Mouse (Mus musculus) layer of hippocampus, adult 8-10 months (tissue): ENCODE data around the gene Mars. TPM values are rescaled to one million over a fixed set of nuclear protein-coding genes. Genes with fewer than 3 reads are reported as not detected.

ENCODE experiments used
- DNase-seq, 2 experiments: peaks; one replicate each; pipeline ENCODE4 v3.0.0; 2022; ENCODE audit warnings: low spot score in 2 of 2
- total RNA-seq, 4 experiments: library from RNA; stranded (reverse); gene quantifications; 2 replicates each; pipeline ENCODE4 v1.2.4; 2022

The Mars gene
- total RNA-seq, 4 experiments from 2014 or later, result 56.7 to 65.8 (median 63.9) TPM

GRCm38 (mm10) chr10:127262548-127263398 is 48.8 kb downstream of the Mars start, which contains the start of gene Kif5a:
TSS of gene Kif5a (minus strand) at chr10:127263348.
- DNase-seq, result peak in 1 of 2 experiments; percentile 66

GRCm38 (mm10) chr10:127261706-127262547 is 49.7 kb downstream of the Mars start:
- DNase-seq, result no peak

GRCm38 (mm10) chr10:127258489-127258888 is 53.1 kb downstream of the Mars start:
- no peak for DNase-seq

GRCm38 (mm10) chr10:127257790-127258189 is 53.8 kb downstream of the Mars start:
- DNase-seq, result no peak

GRCm38 (mm10) chr10:127255625-127256345 is 55.8 kb downstream of the Mars start:
- no peak for DNase-seq

GRCm38 (mm10) chr10:127250810-127251209 is 60.8 kb downstream of the Mars start:
- DNase-seq, result no peak

Other genes starting within 250 kb of the Mars start
- 10 to 100 TPM; 84.1 to 95.2 (median 91.1) TPM for gene Cdk4, start 248.3 kb downstream of the Mars start, total RNA-seq
- gene Tspan31, start 241.5 kb downstream of the Mars start, total RNA-seq, result 10 to 100 TPM; 62.9 to 68.4 (median 66.1) TPM
- gene Agap2, start 236.5 kb downstream of the Mars start, total RNA-seq, result 100 to 1,000 TPM; 657 to 727 (median 692) TPM
- 100 to 1,000 TPM in 2 of 4 experiments, 10 to 100 TPM in 2; 98.1 to 120 (median 109) TPM for gene Os9, start 190.7 kb downstream of the Mars start, total RNA-seq
- gene B4galnt1, start 146.6 kb downstream of the Mars start, total RNA-seq, result 100 to 1,000 TPM; 113 to 123 (median 113) TPM
- gene Slc26a10, start 131.1 kb downstream of the Mars start, total RNA-seq, result 10 to 100 TPM; 12.2 to 17.5 (median 14.4) TPM
- 100 to 1,000 TPM; 310 to 386 (median 350) TPM for gene Arhgef25, start 121.7 kb downstream of the Mars start, total RNA-seq
- 100 to 1,000 TPM; 214 to 267 (median 229) TPM for gene Dtx3, start 116.1 kb downstream of the Mars start, total RNA-seq
- gene Pip4k2c, start 100.2 kb downstream of the Mars start, total RNA-seq, result 100 to 1,000 TPM in 1 of 4 experiments, 10 to 100 TPM in 3; 95.0 to 107 (median 98.9) TPM
- gene Kif5a, start 48.4 kb downstream of the Mars start, total RNA-seq, result 100 to 1,000 TPM; 807 to 850 (median 831) TPM
- 100 to 1,000 TPM; 260 to 271 (median 262) TPM for gene Dctn2, start 45.4 kb downstream of the Mars start, total RNA-seq
- 10 to 100 TPM; 56.3 to 61.6 (median 56.8) TPM for gene Mbd6, start 22.8 kb downstream of the Mars start, total RNA-seq
- 1 to 10 TPM in 3 of 4 experiments, under 1 TPM in 1; 0.60 to 4.6 (median 2.2) TPM for gene Arhgap9, start 10.2 kb upstream of the Mars start, total RNA-seq
- gene Gli1, start 30.2 kb upstream of the Mars start, total RNA-seq, result 1 to 10 TPM; 2.7 to 4.0 (median 3.7) TPM
- not detected for gene Inhbe, start 42.6 kb upstream of the Mars start, total RNA-seq
- gene Inhbc, start 58.6 kb upstream of the Mars start, total RNA-seq, result not detected
- 100 to 1,000 TPM; 159 to 182 (median 176) TPM for gene R3hdm2, start 68.5 kb upstream of the Mars start, total RNA-seq
- gene Stac3, start 189.9 kb upstream of the Mars start, total RNA-seq, result 1 to 10 TPM; 2.1 to 3.5 (median 2.8) TPM
- gene Ndufa4l2, start 203.2 kb upstream of the Mars start, total RNA-seq, result 1 to 10 TPM; 2.9 to 4.4 (median 3.6) TPM
- gene Shmt2, start 210.7 kb upstream of the Mars start, total RNA-seq, result 10 to 100 TPM; 21.7 to 31.3 (median 29.1) TPM
- gene Nxph4, start 222.8 kb upstream of the Mars start, total RNA-seq, result 1 to 10 TPM; 1.9 to 2.7 (median 2.3) TPM